Mouse (Mus musculus) naive thymus-derived CD4-positive, alpha-beta T cell, adult 2 months (primary cell): ENCODE measurements around the gene Rprm.

Experiments used
- DNase-seq: peaks from one replicate; pipeline ENCODE4 v3.0.0-alpha.2; 2011; ENCODE audit warnings: low read depth

Gene Rprm

DNA sequence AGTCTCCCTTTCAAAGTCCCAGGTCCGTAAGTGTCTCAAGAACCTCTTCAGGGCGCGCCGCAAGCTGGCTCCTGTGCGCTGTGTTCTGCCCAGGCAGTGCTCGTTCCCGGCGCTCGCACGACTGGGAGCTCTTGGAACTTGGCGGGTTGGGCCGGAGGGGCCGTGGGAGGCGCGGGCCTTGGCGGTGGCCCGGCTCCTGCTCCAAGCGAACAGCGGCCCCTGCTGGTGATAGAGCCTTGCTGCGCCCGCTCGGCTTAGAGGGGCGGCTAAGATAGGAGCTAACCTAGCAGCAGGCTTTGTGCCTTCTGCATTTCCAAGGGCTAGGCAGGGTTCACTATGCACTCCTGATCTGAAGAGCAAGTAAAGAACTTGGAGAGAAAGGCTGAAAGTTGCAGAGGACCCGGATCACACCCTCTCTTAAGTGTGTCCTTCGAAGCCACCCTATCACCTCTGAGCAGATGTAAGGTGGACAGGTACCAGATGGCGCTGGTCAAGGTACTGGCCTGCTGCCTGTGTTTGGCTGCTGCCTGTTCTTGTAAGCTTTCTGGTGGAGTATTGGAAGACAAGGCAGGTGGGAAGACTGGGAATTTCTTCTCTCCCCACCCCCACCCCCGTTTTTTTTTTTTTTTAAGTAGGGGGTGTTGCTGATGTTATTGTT is at the start of gene Rprm:
Rprm (minus strand) TSS at position 123 of the 658 bp plus-strand sequence.
- peak; percentile 0 for DNase-seq

DNA sequence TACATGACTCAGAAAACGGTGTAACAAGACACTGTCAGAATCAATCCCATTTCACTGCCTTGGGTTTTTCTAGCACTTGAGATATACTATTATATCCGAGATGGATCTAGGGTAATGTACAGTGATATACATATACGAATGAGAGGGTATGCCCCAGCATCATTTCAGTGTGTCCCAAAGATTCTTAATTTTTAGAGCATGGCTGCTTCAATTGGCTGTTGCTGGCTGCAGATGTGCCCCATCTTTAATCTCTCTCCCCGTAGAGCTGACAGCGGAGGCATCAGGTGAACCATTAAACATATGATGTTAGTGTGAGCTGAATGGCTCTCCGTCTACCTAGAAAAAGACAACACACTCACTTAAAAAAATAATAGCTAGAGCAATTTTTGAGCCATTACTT is 34.0 kb upstream of the Rprm start:
- DNase-seq: no peak

DNA sequence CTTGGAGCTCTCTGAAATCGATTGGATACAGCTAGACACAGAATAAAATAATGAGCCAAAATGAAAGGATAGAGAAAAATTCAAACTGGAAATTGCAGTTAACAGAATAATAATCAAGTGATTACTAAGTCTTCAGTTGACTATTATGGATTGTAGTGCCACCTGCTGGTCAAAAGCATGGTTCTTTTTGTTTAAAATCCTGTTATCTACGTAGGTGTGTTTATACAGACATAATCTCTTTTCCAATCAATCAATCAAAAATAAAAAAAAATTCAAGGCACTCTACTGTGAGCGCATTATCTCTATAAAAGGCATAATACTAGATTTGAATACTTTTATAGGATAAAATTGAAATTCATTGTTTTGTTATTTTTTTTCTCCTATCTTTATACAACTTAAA is 33.5 kb upstream of the Rprm start:
- DNase-seq: peak; percentile 1

DNA sequence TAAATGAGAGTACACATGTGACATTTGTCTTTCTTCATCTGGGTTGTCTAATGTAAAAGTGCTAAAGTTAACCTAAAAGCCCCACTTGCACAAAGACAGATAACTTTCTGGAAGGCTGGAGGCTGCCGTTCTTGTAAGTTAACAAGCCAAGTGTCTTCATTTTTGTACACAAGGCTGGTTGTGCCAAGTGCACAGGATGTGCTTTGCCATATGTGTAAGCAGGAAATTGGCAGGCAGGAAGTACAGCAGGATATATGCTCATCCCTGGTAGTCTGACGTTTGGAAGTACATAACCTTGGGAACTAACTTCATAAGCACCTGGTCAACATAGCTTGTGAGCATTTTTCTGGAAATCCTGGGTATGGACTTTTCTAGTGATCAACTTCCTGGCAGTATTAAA is 25.9 kb upstream of the Rprm start:
- no peak for DNase-seq

DNA sequence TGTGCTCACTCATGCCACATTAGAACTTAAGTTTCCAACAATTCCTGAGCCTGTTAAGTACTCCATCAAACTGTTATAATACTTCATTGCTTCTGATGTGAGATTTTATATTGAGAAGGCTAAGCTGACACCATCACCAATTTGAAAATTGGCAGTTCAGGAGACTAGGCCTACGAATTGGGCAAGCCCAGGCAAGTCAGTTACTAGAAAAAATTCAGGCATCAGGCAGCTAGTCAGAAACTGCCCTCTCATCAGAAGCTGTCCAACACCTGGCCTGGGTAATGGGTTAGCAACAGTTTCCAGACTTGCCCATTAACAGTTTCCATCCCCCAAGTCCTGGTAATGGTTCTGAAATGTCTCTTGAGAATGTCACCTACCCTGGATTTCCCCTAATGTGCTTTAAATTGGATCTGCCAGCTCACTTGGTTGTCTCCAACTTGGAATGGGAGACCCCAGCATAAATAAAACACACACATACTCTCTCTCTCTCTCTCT is 20.9 kb upstream of the Rprm start:
- DNase-seq: no peak

DNA sequence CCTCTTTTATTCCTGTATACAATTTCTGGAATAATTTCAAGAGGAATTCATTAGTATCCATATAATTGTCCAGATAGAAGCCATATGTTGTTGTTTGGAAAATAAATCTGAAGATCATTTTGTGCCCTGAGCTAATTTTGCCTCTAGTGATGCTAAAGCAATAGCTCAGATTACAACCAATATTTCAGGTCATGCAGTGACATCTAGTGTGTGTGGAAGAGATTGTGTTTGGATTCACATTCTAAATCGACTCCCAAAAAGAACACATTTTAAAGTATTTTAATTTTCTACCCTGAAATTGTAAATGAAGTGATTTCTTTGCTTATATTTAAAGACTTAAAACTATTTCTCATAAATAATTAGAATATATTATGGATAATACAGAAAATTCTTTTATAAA is 14.6 kb upstream of the Rprm start:
- no peak for DNase-seq

DNA sequence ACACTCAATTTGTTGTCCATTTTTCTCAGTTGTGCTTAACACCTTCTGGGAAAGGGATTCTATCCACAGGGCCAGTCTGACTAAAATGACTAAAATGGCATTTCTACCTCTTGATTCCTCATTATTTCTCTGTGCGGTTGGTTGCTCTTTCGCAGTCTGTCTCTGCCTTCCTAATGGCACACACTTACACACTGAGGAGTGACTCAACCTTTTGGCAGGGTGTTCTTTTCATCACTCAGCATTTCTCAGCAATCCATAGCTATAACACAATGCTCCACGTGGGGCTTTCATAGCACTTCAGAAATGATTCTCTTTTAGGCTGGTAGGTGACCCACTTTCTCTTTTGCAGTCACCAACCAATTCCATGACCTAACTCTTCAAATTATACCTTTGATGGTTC is 7.3 kb upstream of the Rprm start:
- no peak for DNase-seq

DNA sequence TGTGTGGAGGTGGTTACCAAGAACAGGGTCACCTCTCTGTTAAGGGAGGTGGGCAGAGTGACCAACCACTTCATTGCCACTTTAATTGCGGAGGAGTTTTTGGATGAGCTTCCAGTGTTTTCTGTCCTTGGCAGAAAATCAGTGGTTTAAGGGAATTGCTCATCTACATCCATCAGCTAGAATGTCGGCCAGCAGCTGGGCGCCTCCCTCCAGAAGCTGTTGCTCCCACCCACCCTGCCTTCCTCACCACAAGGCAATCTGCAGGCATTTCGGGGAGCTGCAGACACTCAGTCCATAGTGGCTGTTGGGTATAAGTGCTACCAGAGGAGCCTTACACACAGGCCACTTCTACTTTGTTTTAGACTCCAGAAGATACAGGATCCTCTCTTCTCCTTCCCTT is 902 bp upstream of the Rprm start:
- DNase-seq: no peak

DNA sequence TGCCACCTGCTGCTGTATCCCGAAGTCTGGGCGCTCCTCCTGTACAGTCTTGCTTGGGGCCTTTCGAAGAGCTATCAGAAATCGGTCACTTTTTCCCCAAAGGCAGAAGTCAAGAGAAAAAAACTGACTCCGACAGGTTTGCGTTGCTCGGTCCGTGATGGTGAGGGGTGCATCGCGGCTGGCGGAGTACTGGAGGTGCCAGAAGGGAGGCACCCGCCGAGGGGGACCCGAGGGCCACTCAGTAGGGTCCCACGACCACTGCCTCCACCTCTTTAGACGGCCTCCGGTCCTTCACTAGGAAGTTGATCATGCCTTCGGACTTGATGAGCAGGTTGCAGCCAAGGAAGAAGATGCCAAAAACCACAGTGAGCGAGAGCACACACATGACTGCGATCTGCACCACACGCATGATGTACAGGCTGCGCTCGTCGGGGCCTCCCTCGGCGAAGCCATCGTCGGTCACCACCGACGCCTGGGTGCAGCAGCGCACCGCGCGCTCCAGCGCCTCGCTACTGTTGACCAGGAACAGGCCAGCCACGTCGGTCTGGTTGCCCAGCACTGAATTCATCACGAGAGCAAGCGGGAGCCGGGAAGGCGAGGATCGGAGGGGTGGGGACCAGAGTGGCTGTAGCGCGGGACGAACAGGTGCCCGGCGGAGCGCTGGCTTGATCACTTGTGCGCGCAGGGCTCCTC is 469 bp downstream of the Rprm start:
- no peak for DNase-seq

DNA sequence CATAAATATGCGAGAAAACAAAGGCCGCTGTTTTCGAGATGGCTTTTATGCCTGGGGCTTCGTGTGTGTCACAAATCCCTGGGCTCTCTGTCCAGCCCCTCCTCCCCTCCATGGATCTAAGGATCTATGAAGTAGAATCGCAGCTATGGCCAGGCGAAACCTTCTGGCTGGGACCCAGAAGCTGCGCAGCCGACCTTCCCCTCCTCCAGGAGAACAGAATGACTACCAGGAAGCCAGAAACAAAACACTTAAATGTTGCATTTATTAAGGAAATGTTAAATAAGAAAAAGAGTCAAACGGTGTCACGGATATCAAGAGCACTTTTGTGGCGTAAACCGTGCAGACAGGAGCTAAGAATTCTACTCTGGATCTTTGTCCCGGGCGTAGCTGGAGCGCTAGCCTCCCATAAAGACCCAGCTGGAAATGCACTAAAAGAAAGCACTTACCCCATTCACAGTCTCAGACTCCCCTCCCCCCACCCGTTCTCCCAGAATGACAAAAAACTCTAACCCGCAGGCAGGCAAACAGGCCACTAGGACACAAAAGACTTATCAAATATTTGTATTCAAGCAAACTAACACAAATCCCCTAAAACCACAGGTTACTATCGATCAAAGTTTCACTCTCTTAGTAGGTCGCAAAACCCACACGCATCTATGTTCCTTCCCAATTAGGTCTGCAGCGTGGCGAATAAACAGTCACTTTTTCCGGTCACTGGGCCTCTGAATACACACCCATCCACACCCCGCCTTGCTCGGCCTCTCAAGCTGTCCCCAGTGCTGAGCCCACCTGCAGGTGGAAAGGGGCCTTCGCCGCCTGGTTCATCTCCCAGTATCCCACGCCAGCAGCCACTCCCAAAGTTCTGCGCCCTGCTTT is 1.3 kb downstream of the Rprm start:
- no peak for DNase-seq

DNA sequence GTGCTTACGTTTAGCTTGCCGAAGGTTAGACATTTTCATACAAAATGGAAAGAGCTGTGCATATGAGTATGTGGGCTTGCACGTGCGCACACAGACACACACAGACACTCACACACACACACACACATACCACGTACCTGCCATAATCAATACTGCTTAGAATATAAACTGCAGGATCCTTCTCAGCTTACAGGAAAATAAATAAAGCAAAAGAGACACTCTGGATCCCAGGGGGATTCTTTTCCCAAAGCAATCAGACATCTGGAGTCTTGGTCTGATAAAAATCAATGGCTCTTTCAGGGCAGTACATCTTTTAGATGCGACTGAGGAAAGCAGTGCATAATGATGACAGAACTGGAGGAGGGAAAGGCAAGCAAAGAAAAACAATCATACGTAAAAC is 6.4 kb downstream of the Rprm start:
- no peak for DNase-seq

DNA sequence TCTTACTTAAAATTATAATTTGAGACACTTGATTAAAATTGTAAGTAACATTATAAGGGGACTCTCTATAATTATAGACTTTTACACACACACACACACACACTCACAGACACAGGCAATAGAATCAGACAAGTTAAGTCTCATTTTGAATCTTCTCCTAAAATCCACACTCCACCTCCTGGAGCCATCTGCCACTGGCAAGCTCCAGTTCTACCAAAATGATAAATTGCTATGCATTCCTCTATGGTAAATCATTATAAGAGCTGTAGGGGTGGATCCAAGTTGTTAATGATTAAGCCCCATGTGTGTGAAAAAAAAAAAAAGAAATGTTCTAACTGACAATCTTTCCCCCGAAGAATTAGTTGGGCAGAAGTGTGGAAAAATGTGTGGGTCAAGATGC is 13.8 kb downstream of the Rprm start:
- DNase-seq: no peak

DNA sequence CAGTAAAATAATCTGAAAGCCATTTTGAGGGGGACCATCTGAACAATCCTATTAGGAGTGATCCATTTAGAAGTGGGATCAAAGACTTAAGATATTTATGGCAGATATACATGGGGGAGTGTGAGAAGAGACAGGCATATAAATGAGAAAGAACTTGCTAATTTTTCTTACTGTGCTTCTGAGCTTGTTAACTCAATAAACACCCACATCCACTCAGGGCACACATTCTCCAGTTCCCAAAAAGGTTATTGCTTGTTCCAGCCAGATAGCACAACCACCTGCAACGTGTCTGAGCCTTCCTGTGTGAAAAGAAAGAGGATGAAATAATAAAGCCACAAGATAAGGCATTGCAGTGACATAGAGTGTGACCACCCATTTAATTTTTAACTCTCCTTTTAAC is 22.9 kb downstream of the Rprm start:
- no peak for DNase-seq

DNA sequence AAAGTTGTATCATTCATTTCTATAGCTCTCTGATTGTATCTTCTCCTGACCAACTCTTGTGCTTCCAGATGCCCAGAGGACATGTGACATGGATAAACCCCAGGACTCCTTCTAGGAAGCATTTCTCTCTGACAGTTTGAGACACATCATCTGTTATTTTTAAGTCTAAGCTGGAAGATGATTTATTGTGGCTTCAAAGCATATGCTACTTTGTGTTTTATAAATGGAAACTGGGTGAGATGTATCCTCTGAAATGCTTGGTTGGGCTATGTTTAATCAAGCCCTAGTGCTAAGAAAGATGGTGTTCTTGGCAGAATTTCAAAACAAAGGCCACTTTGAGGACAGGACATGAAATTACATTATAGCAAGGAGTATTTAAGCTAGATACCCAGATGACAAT is 24.3 kb downstream of the Rprm start:
- no peak for DNase-seq
